Mouse (Mus musculus) testis, adult 2 months (tissue): Measurements from ENCODE around the gene F13a1.
A peak's percentile ranks its signal among the peaks of the same experiment; 100 is the strongest.

Source experiments
- CTCF ChIP-seq: fragments of 200-500 bp; IDR thresholded peaks from 2 replicates; pipeline ENCODE4 v1.5.1; 2012; ENCODE audit warnings: low read depth, mild to moderate bottlenecking, inconsistent platforms, low read length, moderate library complexity; ENCODE audit not compliant: control insufficient read depth, insufficient read depth, insufficient replicate concordance
- POLR2A ChIP-seq: fragments of 200-500 bp; IDR thresholded peaks from 2 replicates; pipeline ENCODE4 v1.6.1; 2012; ENCODE audit warnings: low read depth, mild to moderate bottlenecking, inconsistent platforms, low read length, moderate library complexity; ENCODE audit not compliant: control insufficient read depth

DNA sequence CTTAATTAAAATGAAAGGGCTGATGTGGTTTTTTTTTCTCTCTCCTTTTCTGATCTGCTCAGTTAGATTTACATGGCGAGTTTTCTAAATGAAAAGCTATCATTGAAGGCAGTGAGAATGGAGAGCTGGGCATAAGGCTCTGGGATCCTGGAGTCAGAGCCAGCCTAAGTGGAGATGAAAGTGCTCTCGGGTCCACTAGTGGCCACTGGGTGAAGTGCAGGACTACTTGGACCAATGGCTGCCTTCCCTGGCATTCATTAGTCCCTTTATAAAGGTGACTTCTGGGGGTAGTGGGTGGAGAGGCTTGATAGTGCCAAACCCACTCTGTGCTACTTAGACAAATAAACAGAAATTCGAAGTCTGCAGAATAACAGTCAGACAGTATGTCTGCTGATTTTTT lies 5.0 kb downstream of the F13a1 start:
- TF ChIP-seq POLR2A = no peak
- peak; percentile 38; the same call in 1 of the 2 replicates for TF ChIP-seq CTCF
